Comparison of ENCODE assay signal across 14 mouse cellular contexts in the genomic region with DNA sequence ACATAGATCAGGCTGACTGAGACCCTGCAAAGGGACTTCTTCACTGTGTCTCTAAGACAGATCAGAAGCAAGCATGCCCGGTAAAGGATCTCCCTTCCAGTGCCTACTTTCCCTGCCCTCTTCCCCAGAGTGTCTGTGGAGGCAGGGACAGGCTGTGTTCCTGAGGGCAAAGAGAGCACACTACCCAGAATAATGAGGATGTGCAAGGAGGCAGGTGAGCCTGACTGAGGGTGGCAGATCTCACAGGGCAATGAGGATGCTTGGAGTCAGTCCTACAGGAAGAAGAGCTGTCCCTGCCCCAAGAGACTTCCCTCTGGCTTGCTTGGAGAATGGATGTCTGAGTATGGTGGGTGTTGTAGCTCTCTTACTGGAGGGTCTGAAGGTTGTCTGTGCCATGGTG.
DNase-seq lines count a peak whose midpoint lies in the region; ATAC-seq and TF ChIP-seq lines count a peak whose summit lies in the region.
"Had no signal": no experiment of that assay in that cellular context is flagged by ENCODE, and none has a peak within 500 bp of the region (broad histone marks: within the 10 kb centered on the region; RNA-seq: fewer than 3 reads in every experiment).

No protein-coding gene starts in this region.

- ATAC-seq in midbrain, postnatal 0 days (ENCODE audit: low FRiP score), result peak; percentile 38; the same call in 1 of the 2 replicates
- no peak for ATAC-seq in heart, embryonic 11.5 days (replicated peaks; ENCODE audit: insufficient number of reproducible peaks, low FRiP score, low TSS enrichment)

- TF ChIP-seq CTCF in midbrain, postnatal 0 days (IDR thresholded peaks at IDR 0.05), result no peak

- H3K9me3 ChIP-seq in hindbrain, embryonic 10.5 days, result no peaks in the 10 kb centered on the region
- H3K9me3 ChIP-seq in midbrain, postnatal 0 days (ENCODE audit: low read length), result no peaks in the 10 kb centered on the region
- H3K9me3 ChIP-seq in heart, embryonic 11.5 days (replicated peaks; ENCODE audit: control insufficient read depth, low read length), result no peaks in the 10 kb centered on the region
- H3K9me3 ChIP-seq: heart, embryonic 10.5 days; limb, embryonic 13.5 days had no signal

- peak overlapping the region; percentile 88 for H3K27ac ChIP-seq in hindbrain, embryonic 10.5 days
- H3K27ac ChIP-seq in midbrain, postnatal 0 days (ENCODE audit: low read depth, low read length), result peak overlapping the region; percentile 84; the same call in 1 of the 2 replicates
- no peak overlapping the region for H3K27ac ChIP-seq in heart, embryonic 11.5 days (ENCODE audit: low read depth, low read length)
- H3K27ac ChIP-seq: heart, embryonic 10.5 days; limb, embryonic 13.5 days; stomach, postnatal 0 days had no signal

- no peaks in the 10 kb centered on the region for H3K36me3 ChIP-seq in hindbrain, embryonic 10.5 days
- no peaks in the 10 kb centered on the region for H3K36me3 ChIP-seq in midbrain, postnatal 0 days (ENCODE audit: insufficient read depth, low read length)
- no peaks in the 10 kb centered on the region for H3K36me3 ChIP-seq in heart, embryonic 11.5 days (ENCODE audit: control insufficient read depth, insufficient read depth, low read length)
- H3K36me3 ChIP-seq: heart, embryonic 10.5 days; limb, embryonic 13.5 days had no signal

- H3K4me1 ChIP-seq in hindbrain, embryonic 10.5 days (replicated peaks), result peaks cover 22% of the 10 kb centered on the region
- peaks cover 31% of the 10 kb centered on the region for H3K4me1 ChIP-seq in midbrain, postnatal 0 days (ENCODE audit: insufficient read depth, low read length)
- H3K4me1 ChIP-seq in heart, embryonic 11.5 days (ENCODE audit: control insufficient read depth, insufficient read depth, low read length), result no peaks in the 10 kb centered on the region

- no peaks in the 10 kb centered on the region for H3K27me3 ChIP-seq in hindbrain, embryonic 10.5 days (ENCODE audit: insufficient read depth, poor library complexity, severe bottlenecking)
- no peaks in the 10 kb centered on the region for H3K27me3 ChIP-seq in midbrain, postnatal 0 days (ENCODE audit: insufficient read depth, low read length)
- no peaks in the 10 kb centered on the region for H3K27me3 ChIP-seq in heart, embryonic 11.5 days (ENCODE audit: control insufficient read depth, insufficient read depth, low read length)
- H3K27me3 ChIP-seq: limb, embryonic 13.5 days had no signal

- peak; percentile 19 to 33 for DNase-seq in frontal cortex, postnatal 36 days (ENCODE audit: low spot score in 2 of 2)
- no peak for DNase-seq in frontal cortex, postnatal 25 days (ENCODE audit: low spot score in 2 of 2)
- DNase-seq in cerebellum, postnatal 14 days, result peak; percentile 45 to 57
- no peak for DNase-seq in hindbrain, embryonic 10.5 days (ENCODE audit: low spot score)
- DNase-seq in midbrain, postnatal 0 days (ENCODE audit: low spot score), result no peak
- DNase-seq in thymus, postnatal 25 days, result no peak
- DNase-seq in lung, adult 18-20 months, result no peak
- DNase-seq: B cell, adult 2 months; kidney, adult 8-10 months had no signal

- H3K4me3 ChIP-seq in hindbrain, embryonic 10.5 days, result peak overlapping the region; percentile 48
- H3K4me3 ChIP-seq in midbrain, postnatal 0 days (ENCODE audit: low read depth, low read length), result peak overlapping the region; percentile 45
- H3K4me3 ChIP-seq in heart, embryonic 11.5 days (ENCODE audit: low read depth, low read length), result no peak overlapping the region
- H3K4me3 ChIP-seq: erythroblast, embryonic 14.5 days had no signal

- peak overlapping the region; percentile 68 for H3K9ac ChIP-seq in midbrain, postnatal 0 days (replicated peaks; ENCODE audit: low read length, poor library complexity, severe bottlenecking)
- H3K9ac ChIP-seq in heart, embryonic 11.5 days (ENCODE audit: low read depth, low read length), result no peak overlapping the region

- H3K4me2 ChIP-seq in midbrain, postnatal 0 days (ENCODE audit: low read depth, low read length, poor library complexity, severe bottlenecking), result peak overlapping the region; percentile 69
- H3K4me2 ChIP-seq in heart, embryonic 11.5 days, result no peak overlapping the region

- WGBS in hindbrain, embryonic 10.5 days, result 46% methylated on average over 1 of the region's 1 CpGs
- WGBS in midbrain, postnatal 0 days, result 9% methylated on average over 1 of the region's 1 CpGs
- 80% methylated on average over 1 of the region's 1 CpGs for WGBS in heart, embryonic 11.5 days (ENCODE audit: insufficient replicate concordance)

Comparison
In these comparisons a context has a peak if more than half of its experiments do, and no peak if none do; other contexts are left out.
1. DNase-seq: peak in frontal cortex, postnatal 36 days (2 of 2) and cerebellum, postnatal 14 days (2 of 2); none in frontal cortex, postnatal 25 days (0 of 2), hindbrain, embryonic 10.5 days (single experiment), midbrain, postnatal 0 days (single experiment), thymus, postnatal 25 days (single experiment) and lung, adult 18-20 months (0 of 2).